Mouse (Mus musculus) adrenal gland, adult 18-20 months (tissue): ENCODE results near the gene Gpr1. TPM values are rescaled to one million over a fixed set of nuclear protein-coding genes. Genes with fewer than 3 reads are reported as not detected.
"Not testable (repeated sequence)": the region's sequence is repeated elsewhere in the genome, so short reads cannot be mapped to it uniquely, and the experiment has no call there.

Source experiments
- DNase-seq, 2 experiments: peaks; one replicate each; pipeline ENCODE4 v3.0.0; 2021 to 2022; ENCODE audit warnings: low spot score in 2 of 2
- total RNA-seq, 2 experiments: library from RNA; stranded (reverse); gene quantifications; 1 replicate in 1 of 2; 2 replicates in 1 of 2; pipeline ENCODE4 v1.2.3; 2021

Gene Gpr1
- total RNA-seq, 2 experiments from 2014 or later: 0.26 to 0.43 TPM

GRCm38 (mm10) chr1:63225009-63225408 lies 10.7 kb upstream of the Gpr1 start:
- no peak for DNase-seq

- no peak for DNase-seq
These were observed 4.9 kb upstream of the Gpr1 start for GRCm38 (mm10) chr1:63219277-63219676.

DNA sequence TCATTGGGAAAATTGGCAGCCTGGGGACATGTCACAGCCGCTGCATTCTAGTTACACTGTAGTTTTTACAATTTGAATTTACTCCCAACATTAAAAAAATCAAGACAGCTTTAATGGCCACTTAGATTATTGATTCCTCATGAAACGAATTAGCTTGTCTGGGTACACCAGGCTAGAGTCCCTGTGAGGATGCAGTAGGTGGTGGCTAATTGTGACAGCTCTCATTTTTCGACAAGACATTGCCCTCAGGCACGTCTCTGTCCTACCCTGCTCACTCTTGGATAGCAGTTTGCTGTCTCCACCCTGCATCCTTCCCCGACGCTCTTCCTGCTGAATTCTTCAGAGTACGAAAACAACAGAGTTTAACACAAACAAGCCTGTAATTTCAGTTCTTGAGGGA lies 288 bp upstream of the Gpr1 start:
- DNase-seq: no peak

- no peak for DNase-seq
These were observed 669 bp downstream of the Gpr1 start for GRCm38 (mm10) chr1:63213478-63214270.

DNA sequence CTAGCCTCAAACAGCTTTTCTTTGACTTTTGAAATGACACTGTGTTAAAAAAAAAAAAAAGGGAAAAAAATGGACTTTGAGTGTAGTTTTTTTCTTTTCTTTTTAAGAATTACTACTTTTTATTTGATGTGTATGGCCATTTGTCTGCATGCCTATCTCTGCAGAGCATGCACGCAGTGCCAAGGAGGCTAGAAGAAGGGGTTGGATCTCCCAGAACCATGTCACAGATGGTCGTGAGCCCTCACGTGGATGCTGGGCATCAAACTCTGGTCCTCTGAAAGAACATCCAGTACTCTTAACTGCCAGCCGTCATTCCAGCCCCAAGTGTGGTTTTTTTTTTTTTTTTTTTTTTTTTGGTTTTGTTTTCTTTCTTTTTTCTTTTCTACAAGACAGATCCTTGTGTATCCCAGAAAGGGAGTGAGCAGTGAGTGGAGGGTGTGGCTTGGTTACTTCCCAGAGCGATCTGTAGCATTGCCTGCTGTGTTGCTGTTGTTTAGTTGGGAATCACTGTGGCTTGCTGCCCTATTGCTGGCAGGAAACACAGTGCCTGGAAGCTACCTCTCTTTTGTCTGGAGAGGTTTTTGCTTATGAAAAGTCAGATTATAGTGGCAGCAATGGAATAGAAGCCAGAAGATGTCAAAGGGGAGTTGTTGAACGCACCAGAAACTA lies 4.3 kb downstream of the Gpr1 start:
- no peak for DNase-seq

- DNase-seq: no peak
These were observed 6.7 kb downstream of the Gpr1 start for GRCm38 (mm10) chr1:63207607-63208006.

- no peak for DNase-seq
These were observed 9.5 kb downstream of the Gpr1 start for GRCm38 (mm10) chr1:63204660-63205394.

DNA sequence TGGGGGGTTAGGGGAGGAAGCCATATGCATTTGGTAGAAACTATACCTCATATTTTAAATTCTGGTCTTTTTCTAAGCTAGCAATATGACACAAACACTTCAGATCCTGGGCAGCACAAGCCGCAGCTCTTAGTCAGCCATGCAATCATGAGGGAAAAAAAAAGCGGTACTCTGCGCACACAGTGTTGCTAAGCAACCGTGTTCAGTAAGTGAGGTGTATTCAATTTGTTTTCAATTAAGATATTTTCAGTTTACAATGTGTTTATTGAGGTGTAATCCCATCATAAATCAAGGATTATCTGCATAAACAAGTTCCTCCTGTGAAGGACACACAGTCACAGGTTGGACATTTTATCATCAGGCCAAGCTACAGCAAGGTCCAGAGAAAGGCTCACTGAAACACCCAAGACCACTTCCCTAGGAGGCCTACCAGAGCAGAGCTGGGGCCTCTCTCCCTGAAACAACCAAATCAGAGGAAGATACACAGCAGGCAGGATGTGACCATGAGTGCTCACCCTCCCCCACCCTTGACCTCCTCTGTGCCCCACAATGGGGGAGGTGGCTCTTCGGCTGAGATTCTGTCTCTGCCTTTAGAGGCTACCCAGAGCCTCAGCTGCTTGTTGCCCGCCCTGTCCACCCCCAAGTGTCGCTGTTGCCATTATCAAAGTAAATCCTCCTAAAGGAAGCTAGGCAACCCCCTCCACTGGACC lies 10.2 kb downstream of the Gpr1 start:
- no peak for DNase-seq

DNA sequence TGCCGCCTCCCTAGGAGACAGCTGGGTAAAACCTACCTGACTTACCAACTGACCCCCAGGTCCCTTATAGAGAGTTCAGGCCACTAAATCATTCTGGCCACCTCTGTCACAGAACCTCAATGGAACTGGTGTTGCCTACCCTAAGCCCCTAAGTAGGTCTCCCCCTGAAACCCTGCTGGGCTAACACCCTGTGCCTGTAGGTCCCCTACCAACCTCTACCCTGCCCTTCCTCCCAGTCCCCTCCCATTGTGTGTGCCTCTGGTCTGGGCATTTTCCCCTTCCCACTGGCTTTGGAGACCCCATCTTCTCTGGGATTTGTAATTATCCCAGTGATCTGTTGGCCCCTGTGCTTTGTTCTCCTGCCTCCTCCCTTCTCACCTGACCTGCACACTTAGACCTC lies 10.9 kb downstream of the Gpr1 start:
- no peak for DNase-seq

GRCm38 (mm10) chr1:63201672-63202071 lies 12.7 kb downstream of the Gpr1 start:
- no peak for DNase-seq

DNA sequence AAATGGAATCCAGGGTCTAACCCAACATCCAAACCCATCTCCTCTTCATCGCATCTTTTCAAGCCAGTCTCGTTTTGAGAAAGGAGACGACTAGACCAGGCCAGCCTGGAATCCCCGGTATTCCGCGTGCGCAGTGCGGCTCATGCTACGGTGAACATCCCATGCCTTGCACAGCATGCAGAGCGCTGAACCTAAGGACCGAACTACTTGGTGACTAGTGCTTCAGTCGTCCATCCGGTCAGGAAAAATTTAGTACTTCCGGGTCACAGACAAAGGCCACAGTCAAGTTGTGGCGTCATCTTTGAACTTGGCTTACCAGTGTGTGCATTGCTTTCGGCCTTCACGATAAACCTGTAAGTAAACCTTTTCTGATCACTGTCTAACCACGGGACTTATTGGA lies 14.0 kb downstream of the Gpr1 start:
- DNase-seq: no peak

GRCm38 (mm10) chr1:63199387-63199786 lies 15.0 kb downstream of the Gpr1 start:
- no peak for DNase-seq

DNA sequence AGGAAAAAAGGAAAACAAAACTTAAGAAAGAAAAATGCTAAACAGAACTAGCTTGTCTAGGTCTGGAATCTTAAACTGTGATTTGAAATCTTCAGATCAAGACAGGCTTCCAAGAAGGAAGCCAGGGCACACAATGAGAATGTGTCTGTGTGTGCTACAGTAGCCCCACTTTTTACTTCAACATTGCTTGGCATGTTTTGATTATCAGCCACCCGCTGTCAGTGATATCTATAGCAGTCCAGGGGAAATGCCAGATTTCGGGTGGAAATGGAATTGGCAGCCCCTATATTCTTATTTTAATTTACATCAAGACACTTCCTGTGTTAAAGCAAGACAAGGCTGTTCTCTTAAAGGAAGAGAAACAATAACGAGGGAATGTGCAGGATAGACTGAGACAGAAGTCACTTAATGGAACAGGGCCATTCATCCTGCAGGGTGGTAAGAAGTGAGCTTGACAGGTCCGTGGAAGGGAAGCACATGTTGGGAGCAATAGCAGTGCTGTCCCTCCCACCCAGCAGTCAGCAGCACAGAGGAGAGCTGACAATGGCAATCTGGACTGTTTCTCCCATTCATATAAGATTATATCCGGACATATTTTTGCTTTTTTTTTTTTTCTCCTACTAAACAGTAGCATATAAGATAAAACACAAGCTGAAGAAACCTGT lies 18.4 kb downstream of the Gpr1 start:
- DNase-seq: no peak

GRCm38 (mm10) chr1:63192306-63193065 lies 21.9 kb downstream of the Gpr1 start:
- DNase-seq: no peak

DNA sequence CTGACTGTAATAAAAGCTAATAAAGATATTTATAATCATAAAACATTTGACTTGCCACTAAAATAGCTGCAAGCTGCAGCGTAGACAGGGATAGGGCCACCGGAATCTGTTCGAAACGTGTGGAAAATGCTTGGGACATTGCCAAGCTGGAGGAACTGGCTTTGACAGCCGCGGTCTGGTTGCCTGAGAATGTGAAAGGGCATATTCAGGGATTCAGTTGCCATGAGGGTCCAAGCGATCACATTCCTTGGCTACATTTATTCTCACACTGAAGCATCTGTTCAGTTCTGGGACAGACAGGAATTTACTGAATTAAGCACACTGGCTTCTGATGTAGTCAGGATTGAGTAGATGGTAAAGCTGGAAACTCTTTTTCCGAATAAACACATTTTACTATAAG lies 23.5 kb downstream of the Gpr1 start:
- no peak for DNase-seq

DNA sequence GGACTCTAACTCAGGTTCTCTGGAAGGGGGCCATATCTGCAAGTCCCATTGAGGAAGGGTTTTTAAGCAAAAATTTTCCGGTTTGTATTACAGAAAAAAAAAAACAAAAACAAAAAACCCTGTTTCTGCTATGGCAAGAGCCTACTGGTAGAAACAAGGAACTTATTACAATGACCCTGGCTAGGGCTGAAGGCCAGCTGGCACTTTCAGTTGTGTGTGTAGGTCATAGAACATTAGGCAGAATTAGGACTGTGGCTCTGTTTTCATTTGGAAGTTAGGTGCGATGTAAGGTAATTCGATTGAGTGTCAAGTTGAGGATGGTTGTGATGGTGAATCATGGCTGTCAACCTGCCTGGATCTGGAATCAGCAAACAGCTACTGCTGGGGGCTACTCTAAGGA lies 25.8 kb downstream of the Gpr1 start:
- DNase-seq: no peak

DNA sequence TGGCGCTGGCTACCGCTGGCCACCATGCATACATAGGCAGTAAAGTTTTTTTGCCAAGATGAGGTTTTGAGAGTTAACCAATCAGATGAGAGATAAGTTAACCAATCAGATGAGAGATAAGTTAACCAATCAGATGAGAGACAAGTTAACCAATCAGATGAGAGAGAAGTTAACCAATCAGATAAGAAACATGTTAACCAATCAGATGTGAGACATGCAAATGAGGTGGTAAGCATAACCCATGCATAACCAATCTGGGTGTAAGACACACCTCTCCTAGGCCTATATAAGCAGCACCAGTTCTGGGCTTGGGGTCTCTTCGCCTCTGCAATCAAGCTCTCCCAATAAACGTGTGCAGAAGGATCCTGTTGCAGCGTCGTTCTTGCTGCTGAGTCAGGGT lies 28.9 kb downstream of the Gpr1 start:
- DNase-seq: not testable (repeated sequence)

DNA sequence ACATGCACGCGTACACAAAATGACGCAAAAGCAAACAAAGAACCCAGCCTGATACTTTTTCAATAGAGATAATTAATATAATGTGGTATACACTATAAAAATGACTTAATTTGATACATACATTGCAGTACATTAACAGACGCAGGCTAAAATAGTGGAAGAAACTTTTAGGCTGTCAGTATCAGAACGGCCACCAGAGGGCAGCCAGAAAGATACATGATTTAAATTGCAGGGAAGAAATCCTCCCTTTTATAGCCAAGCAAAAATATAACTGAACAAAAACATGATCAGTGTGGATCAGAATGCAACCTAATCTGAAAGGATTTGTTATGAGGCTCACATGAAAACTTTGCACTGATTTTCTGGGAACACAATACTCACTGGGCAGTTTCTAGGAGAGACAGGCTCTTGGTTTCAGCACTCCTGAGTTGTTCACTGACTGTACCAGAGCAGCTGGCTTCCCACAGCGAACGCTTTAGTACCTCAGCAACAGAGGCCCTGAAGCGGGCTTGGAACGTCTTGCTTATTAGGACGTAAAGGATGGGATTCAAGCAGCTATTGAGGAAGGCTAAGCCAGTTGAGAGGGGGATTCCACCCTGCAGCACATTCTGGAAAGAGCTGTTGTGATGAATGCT lies 31.6 kb downstream of the Gpr1 start:
- peak; percentile 41 to 54 for DNase-seq

GRCm38 (mm10) chr1:63182212-63182611 lies 32.1 kb downstream of the Gpr1 start:
- peak; percentile 35 to 49 for DNase-seq

- no peak for DNase-seq
These were observed 32.9 kb downstream of the Gpr1 start for GRCm38 (mm10) chr1:63181480-63181879.
